In the genomic region with DNA sequence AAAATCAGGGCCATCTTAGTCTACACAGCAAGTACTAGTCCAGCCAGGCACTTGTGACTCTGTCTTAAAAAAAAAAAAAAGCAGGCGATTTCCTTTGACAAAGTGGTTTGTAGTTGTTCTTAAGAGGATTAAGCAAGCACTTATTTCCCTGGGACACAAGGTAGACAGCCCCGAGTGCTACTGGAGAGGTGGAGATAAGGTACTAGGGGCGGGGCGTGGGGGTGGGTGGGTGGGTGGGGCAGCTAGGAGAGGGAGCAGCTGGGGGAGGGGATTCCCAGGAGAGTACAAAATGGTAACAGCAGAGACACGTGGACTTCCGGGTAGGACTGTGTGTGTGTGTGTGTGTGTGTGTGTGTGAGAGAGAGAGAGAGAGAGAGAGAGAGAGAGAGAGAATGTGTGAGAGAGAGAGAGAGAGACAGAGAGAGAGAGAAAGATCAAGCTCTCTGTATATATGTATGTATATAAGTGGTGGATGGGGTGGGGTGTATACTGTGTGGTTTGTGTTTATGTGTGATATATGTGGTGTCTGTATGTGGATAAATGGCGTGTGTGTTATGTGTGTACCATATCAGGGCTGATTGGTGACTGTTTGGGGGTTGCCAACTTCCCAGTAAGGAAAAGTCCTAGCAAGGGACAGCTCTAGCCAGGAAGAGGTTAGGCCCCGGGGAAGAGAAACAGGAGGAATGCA, we compare ENCODE assay signal across 16 mouse cellular contexts.
DNase-seq lines count a peak whose midpoint lies in the region; ATAC-seq and TF ChIP-seq lines count a peak whose summit lies in the region.
"Had no signal": no experiment of that assay in that cellular context is flagged by ENCODE, and none has a peak within 500 bp of the region (broad histone marks: within the 10 kb centered on the region; RNA-seq: fewer than 3 reads in every experiment).

No protein-coding gene starts in this region.

- ATAC-seq in lung, embryonic 14.5 days (ENCODE audit: insufficient read depth): peak; percentile 48; the same call in 1 of the 2 replicates
- ATAC-seq in intestine, postnatal 0 days: peak; percentile 10; the same call in 1 of the 2 replicates

- WGBS in lung, embryonic 14.5 days: 29% methylated on average over 8 of the region's 8 CpGs
- WGBS in intestine, postnatal 0 days: 43% methylated on average over 7 of the region's 8 CpGs
- WGBS in embryonic facial prominence, embryonic 10.5 days: 59% methylated on average over 8 of the region's 8 CpGs

- TF ChIP-seq CTCF in lung, embryonic 14.5 days (IDR thresholded peaks at IDR 0.05; ENCODE audit: low read depth): no peak
- TF ChIP-seq CTCF in intestine, postnatal 0 days (IDR thresholded peaks at IDR 0.05; ENCODE audit: low read depth): no peak

- DNase-seq in lung, embryonic 14.5 days: peak; percentile 42
- DNase-seq in lung, adult 18-20 months: no peak
- DNase-seq in ES-CJ7 (ENCODE audit: low read depth, low spot score): peak; percentile 63
- peak; percentile 53 for DNase-seq in splenic B cell, adult 2 months (ENCODE audit: low read depth, low spot score)
- no peak for DNase-seq in embryonic facial prominence, embryonic 10.5 days (ENCODE audit: low spot score)
- DNase-seq in cerebellum, postnatal 4 days (ENCODE audit: low spot score in 2 of 2): no peak
- DNase-seq in left cerebral cortex, adult 11 months (ENCODE audit: low spot score): no peak
- DNase-seq: cerebellum, adult 11-12 months; embryo, embryonic 11 days; kidney, adult 18-20 months; midbrain, embryonic 14.5 days; thymus, postnatal 4 days had no signal

- 0 out of 2 replicates have a peak, but pooled peaks cover 2% of the 10 kb centered on the region for H3K4me1 ChIP-seq in lung, embryonic 14.5 days (ENCODE audit: insufficient read depth)
- 0 out of 2 replicates have a peak, but pooled peaks cover 3% of the 10 kb centered on the region for H3K4me1 ChIP-seq in intestine, postnatal 0 days (replicated peaks; ENCODE audit: control insufficient read depth, insufficient read depth, low read length)
- peaks cover 26% of the 10 kb centered on the region for H3K4me1 ChIP-seq in embryonic facial prominence, embryonic 10.5 days
- H3K4me1 ChIP-seq: neural tube, embryonic 12.5 days had no signal

- no peak overlapping the region for H3K4me3 ChIP-seq in lung, embryonic 14.5 days (ENCODE audit: low read depth, low read length)
- H3K4me3 ChIP-seq in intestine, postnatal 0 days (ENCODE audit: low read depth, low read length): no peak overlapping the region
- H3K4me3 ChIP-seq in embryonic facial prominence, embryonic 10.5 days: no peak overlapping the region
- H3K4me3 ChIP-seq: erythroblast, embryonic 14.5 days; limb, embryonic 15.5 days; neural tube, embryonic 12.5 days had no signal

- H3K36me3 ChIP-seq in lung, embryonic 14.5 days (ENCODE audit: insufficient read depth): no peaks in the 10 kb centered on the region
- no peaks in the 10 kb centered on the region for H3K36me3 ChIP-seq in intestine, postnatal 0 days (ENCODE audit: control insufficient read depth, insufficient read depth)
- H3K36me3 ChIP-seq in splenic B cell, adult 2 months (ENCODE audit: control insufficient read depth, insufficient read depth, low read length, poor library complexity, severe bottlenecking): no peaks in the 10 kb centered on the region
- H3K36me3 ChIP-seq in embryonic facial prominence, embryonic 10.5 days (replicated peaks): no peaks in the 10 kb centered on the region
- H3K36me3 ChIP-seq: limb, embryonic 15.5 days; neural tube, embryonic 12.5 days had no signal

- H3K9ac ChIP-seq in lung, embryonic 14.5 days: no peak overlapping the region
- no peak overlapping the region for H3K9ac ChIP-seq in intestine, postnatal 0 days (ENCODE audit: low read depth, low read length)
- H3K9ac ChIP-seq: limb, embryonic 15.5 days; neural tube, embryonic 12.5 days had no signal

- H3K27ac ChIP-seq in lung, embryonic 14.5 days (ENCODE audit: low read depth): no peak overlapping the region
- H3K27ac ChIP-seq in intestine, postnatal 0 days (ENCODE audit: low read depth, low read length): no peak overlapping the region
- H3K27ac ChIP-seq in embryonic facial prominence, embryonic 10.5 days (replicated peaks): no peak overlapping the region
- H3K27ac ChIP-seq: limb, embryonic 15.5 days; neural tube, embryonic 12.5 days had no signal

- H3K4me2 ChIP-seq in lung, embryonic 14.5 days: no peak overlapping the region
- no peak overlapping the region for H3K4me2 ChIP-seq in intestine, postnatal 0 days (replicated peaks; ENCODE audit: low read depth)
- H3K4me2 ChIP-seq: limb, embryonic 15.5 days; neural tube, embryonic 12.5 days had no signal

- H3K27me3 ChIP-seq in lung, embryonic 14.5 days (ENCODE audit: insufficient read depth, low read length): peaks cover 55% of the 10 kb centered on the region
- no peaks in the 10 kb centered on the region for H3K27me3 ChIP-seq in intestine, postnatal 0 days (replicated peaks; ENCODE audit: control insufficient read depth, insufficient read depth, low read length)
- H3K27me3 ChIP-seq in splenic B cell, adult 2 months (ENCODE audit: control insufficient read depth, insufficient read depth, low read length, poor library complexity, severe bottlenecking): no peaks in the 10 kb centered on the region
- H3K27me3 ChIP-seq in embryonic facial prominence, embryonic 10.5 days (replicated peaks; ENCODE audit: low read depth, poor library complexity, severe bottlenecking): peaks cover 34% of the 10 kb centered on the region
- H3K27me3 ChIP-seq: limb, embryonic 15.5 days; neural tube, embryonic 12.5 days had no signal

- H3K9me3 ChIP-seq in lung, embryonic 14.5 days (ENCODE audit: low read depth, low read length): no peaks in the 10 kb centered on the region
- no peaks in the 10 kb centered on the region for H3K9me3 ChIP-seq in intestine, postnatal 0 days (ENCODE audit: control insufficient read depth)
- H3K9me3 ChIP-seq in embryonic facial prominence, embryonic 10.5 days: no peaks in the 10 kb centered on the region
- H3K9me3 ChIP-seq: limb, embryonic 15.5 days; neural tube, embryonic 12.5 days had no signal

Comparison
In these comparisons a context has a peak if more than half of its experiments do, and no peak if none do; other contexts are left out.
1. DNase-seq: peak in lung, embryonic 14.5 days (single experiment), ES-CJ7 (single experiment) and splenic B cell, adult 2 months (single experiment); none in lung, adult 18-20 months (0 of 2), embryonic facial prominence, embryonic 10.5 days (single experiment), cerebellum, postnatal 4 days (0 of 2) and left cerebral cortex, adult 11 months (single experiment).